Mouse (Mus musculus) neural tube, embryonic 15.5 days (tissue): ENCODE results near the gene Atg4c. TPM values are rescaled to one million over a fixed set of nuclear protein-coding genes. Genes with fewer than 3 reads are reported as not detected.

Experiments
- ATAC-seq: fragments of 200-750 bp; cut with Nextera tagmentation; 2 replicates; pipeline ENCODE4 v1.8.0; 2017; ENCODE audit warnings: mild to moderate bottlenecking, moderate TSS enrichment, moderate library complexity; ENCODE audit not compliant: low FRiP score
- H3K27ac ChIP-seq: fragments of 300-500 bp; sonication (generic); replicated peaks from 2 replicates; pipeline ENCODE4 v1.5.1; 2015; ENCODE audit warnings: mild to moderate bottlenecking, inconsistent platforms
- H3K27me3 ChIP-seq: fragments of 300-500 bp; sonication (generic); replicated peaks from 2 replicates; pipeline ENCODE4 v1.6.1; 2015; ENCODE audit warnings: inconsistent platforms
- H3K36me3 ChIP-seq: fragments of 300-500 bp; sonication (generic); 2 replicates; pipeline ENCODE4 v1.6.1; 2015; ENCODE audit warnings: inconsistent platforms
- H3K4me1 ChIP-seq: fragments of 300-500 bp; sonication (generic); 2 replicates; pipeline ENCODE4 v1.6.1; 2015; ENCODE audit warnings: inconsistent platforms
- H3K4me2 ChIP-seq: fragments of 300-500 bp; sonication (generic); 2 replicates; pipeline ENCODE4 v1.6.1; 2015; ENCODE audit warnings: inconsistent platforms, mild to moderate bottlenecking, moderate library complexity
- H3K4me3 ChIP-seq: fragments of 300-500 bp; sonication (generic); replicated peaks from 2 replicates; pipeline ENCODE4 v1.5.1; 2015; ENCODE audit warnings: mild to moderate bottlenecking, inconsistent platforms
- H3K9ac ChIP-seq: fragments of 300-500 bp; sonication (generic); replicated peaks from 2 replicates; pipeline ENCODE4 v1.6.1; 2015; ENCODE audit warnings: mild to moderate bottlenecking, inconsistent platforms
- H3K9me3 ChIP-seq: fragments of 300-500 bp; sonication (generic); replicated peaks from 2 replicates; pipeline ENCODE4 v1.6.1; 2016; ENCODE audit warnings: inconsistent platforms
- WGBS: fragments of 180-500 bp; shearing (Covaris S2); methylation state at CpG from one replicate; pipeline ENCODE4 v1.1.7; 2015; ENCODE audit warnings: mixed read lengths; 5-methylcytosine and 5-hydroxymethylcytosine counted together
- polyA plus RNA-seq: library from polyadenylated mRNA; unstranded; fragments of >200 nt; fragmentation: Nextera tagmentation; extraction: Ambion mirVana; gene quantifications from 2 replicates; pipeline ENCODE4 v1.2.1, GENCODE M21; 2015

Gene Atg4c
- polyA plus RNA-seq, 1 experiment from 2014 or later = 18.8 TPM

DNA sequence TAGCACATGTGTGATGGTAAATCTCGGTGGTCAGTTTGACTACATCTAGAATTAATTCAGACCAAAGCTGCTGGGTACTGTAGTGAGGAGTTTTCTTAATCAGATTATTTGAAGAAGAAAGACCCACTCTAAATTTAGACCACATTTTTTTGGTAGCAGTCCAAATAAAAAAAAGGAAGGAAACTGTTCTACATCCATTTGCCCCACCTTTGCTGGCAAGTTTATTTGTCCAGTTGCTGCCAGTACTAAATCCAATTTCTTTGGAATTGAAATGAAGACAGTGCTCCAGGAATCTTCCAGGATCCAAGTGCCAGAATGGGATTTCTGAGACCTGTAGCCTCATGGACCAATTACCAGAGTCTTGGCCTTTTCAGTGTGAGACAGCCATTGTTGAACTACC, 1.1 kb upstream of the Atg4c start:
- H3K4me2 ChIP-seq = peak overlapping the region; percentile 66; the same call in 1 of the 2 replicates
- H3K4me3 ChIP-seq = no peak overlapping the region
- peaks cover 17% of the 10 kb centered on the region for H3K4me1 ChIP-seq
- ATAC-seq = no peak
- WGBS = 83% methylated on average over 1 of the region's 1 CpGs
- H3K9me3 ChIP-seq = no peaks in the 10 kb centered on the region
- H3K9ac ChIP-seq = no peak overlapping the region
- no peaks in the 10 kb centered on the region for H3K36me3 ChIP-seq
- H3K27ac ChIP-seq = no peak overlapping the region
- no peaks in the 10 kb centered on the region for H3K27me3 ChIP-seq

GRCm38 (mm10) chr4:99193214-99193613, 520 bp upstream of the Atg4c start:
- Histone ChIP-seq H3K27me3 (no peaks in the 10 kb centered on the region), H3K4me2 (peak overlapping the region; percentile 66), H3K9me3 (no peaks in the 10 kb centered on the region), H3K4me3 (peak overlapping the region; percentile 78), H3K9ac (peak overlapping the region; percentile 89; the same call in 1 of the 2 replicates), H3K27ac (peak overlapping the region; percentile 98), H3K4me1 (peaks cover 17% of the 10 kb centered on the region), H3K36me3 (no peaks in the 10 kb centered on the region)
- WGBS = 39% methylated on average over 6 of the region's 6 CpGs
- peak; percentile 22; the same call in 1 of the 2 replicates for ATAC-seq

- Histone ChIP-seq H3K4me1 (peaks cover 17% of the 10 kb centered on the region), H3K4me2 (peak overlapping the region; percentile 66), H3K9ac (peak overlapping the region; percentile 89), H3K27me3 (no peaks in the 10 kb centered on the region), H3K36me3 (no peaks in the 10 kb centered on the region), H3K9me3 (no peaks in the 10 kb centered on the region), H3K27ac (no peak overlapping the region), H3K4me3 (peak overlapping the region; percentile 78)
- ATAC-seq = no peak
- WGBS = 39% methylated on average over 5 of the region's 5 CpGs
Observed at GRCm38 (mm10) chr4:99194826-99195225, 1.1 kb downstream of the Atg4c start.

- H3K27ac ChIP-seq = no peak overlapping the region
- no peaks in the 10 kb centered on the region for H3K9me3 ChIP-seq
- H3K4me3 ChIP-seq = no peak overlapping the region
- no peaks in the 10 kb centered on the region for H3K36me3 ChIP-seq
- peaks cover 10% of the 10 kb centered on the region for H3K4me1 ChIP-seq
- no peaks in the 10 kb centered on the region for H3K27me3 ChIP-seq
- H3K4me2 ChIP-seq = no peak overlapping the region
- H3K9ac ChIP-seq = no peak overlapping the region
- ATAC-seq = no peak
Observed at GRCm38 (mm10) chr4:99198721-99199120, 5.0 kb downstream of the Atg4c start.

- H3K27me3 ChIP-seq = no peaks in the 10 kb centered on the region
- H3K4me2 ChIP-seq = no peak overlapping the region
- H3K9me3 ChIP-seq = no peaks in the 10 kb centered on the region
- no peak overlapping the region for H3K4me3 ChIP-seq
- no peak overlapping the region for H3K27ac ChIP-seq
- no peaks in the 10 kb centered on the region for H3K36me3 ChIP-seq
- peaks cover 6% of the 10 kb centered on the region for H3K4me1 ChIP-seq
- ATAC-seq = no peak
- 78% methylated on average over 13 of the region's 13 CpGs for WGBS
- no peak overlapping the region for H3K9ac ChIP-seq
Observed at GRCm38 (mm10) chr4:99199757-99200251, 6.1 kb downstream of the Atg4c start.

GRCm38 (mm10) chr4:99200383-99201136, 6.8 kb downstream of the Atg4c start:
- H3K4me3 ChIP-seq = no peak overlapping the region
- no peaks in the 10 kb centered on the region for H3K4me1 ChIP-seq
- no peak overlapping the region for H3K4me2 ChIP-seq
- no peaks in the 10 kb centered on the region for H3K36me3 ChIP-seq
- WGBS = 92% methylated on average over 7 of the region's 7 CpGs
- no peak overlapping the region for H3K9ac ChIP-seq
- ATAC-seq = no peak
- H3K27me3 ChIP-seq = no peaks in the 10 kb centered on the region
- no peaks in the 10 kb centered on the region for H3K9me3 ChIP-seq
- no peak overlapping the region for H3K27ac ChIP-seq

DNA sequence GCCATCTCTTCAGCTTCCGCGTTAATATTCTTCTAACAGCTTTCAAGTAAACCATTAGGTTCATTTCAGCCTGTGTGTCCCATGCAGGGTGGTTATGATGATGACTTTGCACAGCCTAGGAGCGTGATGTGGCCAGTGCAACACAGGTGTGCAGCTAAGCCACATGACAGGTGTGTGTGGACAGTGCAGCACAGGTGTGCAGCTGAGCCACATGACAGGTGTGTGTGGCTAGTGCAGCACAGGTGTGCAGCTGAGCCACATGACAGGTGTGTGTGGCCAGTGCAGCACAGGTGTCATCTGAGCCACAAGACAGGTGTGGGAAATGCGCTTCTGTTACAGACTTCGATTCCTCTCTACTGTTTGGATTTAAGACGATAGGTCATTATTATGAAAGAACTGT, 12.0 kb downstream of the Atg4c start:
- Histone ChIP-seq H3K27ac (no peak overlapping the region), H3K4me2 (no peak overlapping the region), H3K4me3 (no peak overlapping the region), H3K4me1 (no peaks in the 10 kb centered on the region), H3K36me3 (no peaks in the 10 kb centered on the region), H3K9ac (no peak overlapping the region), H3K9me3 (no peaks in the 10 kb centered on the region), H3K27me3 (no peaks in the 10 kb centered on the region)
- ATAC-seq = no peak
- WGBS = 94% methylated on average over 6 of the region's 6 CpGs

GRCm38 (mm10) chr4:99206356-99206755, 12.6 kb downstream of the Atg4c start:
- no peak overlapping the region for H3K9ac ChIP-seq
- 73% methylated on average over 3 of the region's 3 CpGs for WGBS
- no peak overlapping the region for H3K4me3 ChIP-seq
- no peaks in the 10 kb centered on the region for H3K27me3 ChIP-seq
- H3K4me1 ChIP-seq = no peaks in the 10 kb centered on the region
- no peaks in the 10 kb centered on the region for H3K36me3 ChIP-seq
- no peak overlapping the region for H3K4me2 ChIP-seq
- no peak for ATAC-seq
- no peaks in the 10 kb centered on the region for H3K9me3 ChIP-seq
- no peak overlapping the region for H3K27ac ChIP-seq

- Histone ChIP-seq H3K4me1 (no peaks in the 10 kb centered on the region), H3K27me3 (no peaks in the 10 kb centered on the region), H3K9me3 (no peaks in the 10 kb centered on the region), H3K4me3 (no peak overlapping the region), H3K4me2 (no peak overlapping the region), H3K9ac (no peak overlapping the region), H3K36me3 (peaks cover 6% of the 10 kb centered on the region), H3K27ac (no peak overlapping the region)
- 87% methylated on average over 9 of the region's 9 CpGs for WGBS
- ATAC-seq = no peak
Observed at GRCm38 (mm10) chr4:99210087-99210486, 16.4 kb downstream of the Atg4c start.

GRCm38 (mm10) chr4:99211606-99212005, 17.9 kb downstream of the Atg4c start:
- peaks cover 10% of the 10 kb centered on the region for H3K36me3 ChIP-seq
- H3K27ac ChIP-seq = no peak overlapping the region
- no peak for ATAC-seq
- H3K4me3 ChIP-seq = no peak overlapping the region
- H3K9me3 ChIP-seq = no peaks in the 10 kb centered on the region
- H3K4me1 ChIP-seq = no peaks in the 10 kb centered on the region
- H3K27me3 ChIP-seq = no peaks in the 10 kb centered on the region
- no peak overlapping the region for H3K4me2 ChIP-seq
- no peak overlapping the region for H3K9ac ChIP-seq
- 84% methylated on average over 8 of the region's 8 CpGs for WGBS

GRCm38 (mm10) chr4:99213123-99213522, 19.4 kb downstream of the Atg4c start:
- Histone ChIP-seq H3K4me2 (no peak overlapping the region), H3K36me3 (peaks cover 15% of the 10 kb centered on the region), H3K4me3 (no peak overlapping the region), H3K27me3 (no peaks in the 10 kb centered on the region), H3K27ac (no peak overlapping the region), H3K4me1 (no peaks in the 10 kb centered on the region), H3K9me3 (no peaks in the 10 kb centered on the region), H3K9ac (no peak overlapping the region)
- WGBS = 82% methylated on average over 4 of the region's 4 CpGs
- ATAC-seq = no peak

DNA sequence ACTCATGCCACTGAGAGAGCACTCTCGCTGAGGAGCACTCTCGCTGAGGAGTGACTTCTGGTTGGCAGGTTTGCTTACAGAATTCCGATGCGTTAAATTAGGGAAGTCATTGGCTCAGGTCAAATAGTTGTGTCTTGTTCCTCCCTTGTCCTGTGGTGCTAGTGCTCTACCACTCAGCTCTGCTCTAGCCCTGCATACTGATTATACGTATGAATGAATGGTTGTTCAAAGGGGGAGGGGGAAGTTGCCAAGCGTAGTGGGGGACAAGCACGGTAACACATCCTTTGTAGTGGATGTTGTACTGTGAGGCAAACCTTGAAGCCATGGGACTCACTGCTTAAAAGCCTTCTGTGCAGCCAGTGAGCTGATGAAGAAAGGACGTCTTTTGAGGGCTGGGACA, 28.5 kb downstream of the Atg4c start:
- Histone ChIP-seq H3K4me1 (no peaks in the 10 kb centered on the region), H3K9ac (no peak overlapping the region), H3K9me3 (no peaks in the 10 kb centered on the region), H3K27ac (no peak overlapping the region), H3K4me2 (no peak overlapping the region), H3K36me3 (peaks cover 38% of the 10 kb centered on the region), H3K27me3 (no peaks in the 10 kb centered on the region), H3K4me3 (no peak overlapping the region)
- no peak for ATAC-seq
- WGBS = 81% methylated on average over 8 of the region's 8 CpGs
